Mouse (Mus musculus) heart, embryonic 12.5 days (tissue): ENCODE measurements around the gene Krtap29-1. TPM values are rescaled to one million over a fixed set of nuclear protein-coding genes. Genes with fewer than 3 reads are reported as not detected.

Source experiments
- ATAC-seq: fragments of 200-750 bp; cut with Nextera tagmentation; 2 replicates; pipeline ENCODE4 v1.8.0; 2017; ENCODE audit warnings: moderate TSS enrichment, moderate library complexity; ENCODE audit not compliant: insufficient number of reproducible peaks, low FRiP score
- H3K27ac ChIP-seq: fragments of 300-500 bp; sonication (generic); 2 replicates; pipeline ENCODE4 v1.5.1; 2016; ENCODE audit warnings: mild to moderate bottlenecking, moderate library complexity; ENCODE audit not compliant: poor library complexity, severe bottlenecking
- H3K27me3 ChIP-seq: fragments of 300-500 bp; sonication (generic); replicated peaks from 2 replicates; pipeline ENCODE4 v1.6.1; 2016; ENCODE audit warnings: mild to moderate bottlenecking, moderate library complexity
- H3K36me3 ChIP-seq: fragments of 300-500 bp; sonication (generic); 2 replicates; pipeline ENCODE4 v1.6.1; 2016; ENCODE audit warnings: mild to moderate bottlenecking, moderate library complexity
- H3K4me1 ChIP-seq: fragments of 300-500 bp; sonication (generic); replicated peaks from 2 replicates; pipeline ENCODE4 v1.6.1; 2016; ENCODE audit warnings: mild to moderate bottlenecking
- H3K4me2 ChIP-seq: fragments of 300-500 bp; sonication (generic); 2 replicates; pipeline ENCODE4 v1.6.1; 2016; ENCODE audit warnings: mild to moderate bottlenecking, moderate library complexity
- H3K4me3 ChIP-seq: fragments of 300-500 bp; sonication (generic); 2 replicates; pipeline ENCODE4 v1.5.1; 2016; ENCODE audit warnings: mild to moderate bottlenecking
- H3K9ac ChIP-seq: fragments of 300-500 bp; sonication (generic); 2 replicates; pipeline ENCODE4 v1.6.1; 2016; ENCODE audit warnings: mild to moderate bottlenecking, moderate library complexity
- H3K9me3 ChIP-seq: fragments of 300-500 bp; sonication (generic); replicated peaks from 2 replicates; pipeline ENCODE4 v1.6.1; 2016; ENCODE audit warnings: mild to moderate bottlenecking, moderate library complexity
- whole genome bisulfite sequencing: fragments of 180-500 bp; shearing (Covaris S2); methylation state at CpG from one replicate; pipeline ENCODE4 v1.1.7; 2016; 5-methylcytosine and 5-hydroxymethylcytosine counted together
- polyA plus RNA-seq: library from polyadenylated mRNA; unstranded; fragments of >200 nt; fragmentation: Nextera tagmentation; extraction: Ambion mirVana; gene quantifications from 2 replicates; pipeline ENCODE4 v1.2.1, GENCODE M21; 2016

Gene Krtap29-1
- polyA plus RNA-seq, result not detected in 2 replicates

GRCm38 (mm10) chr11:99978953-99979352 lies at the start of gene Krtap29-1:
Gene Krtap29-1 (minus strand): TSS chr11:99979053.
- Histone ChIP-seq H3K9me3 (no peaks in the 10 kb centered on the region), H3K27me3 (no peaks in the 10 kb centered on the region), H3K36me3 (no peaks in the 10 kb centered on the region), H3K4me3 (no peak within 1 kb of the TSS), H3K9ac (no peak within 1 kb of the TSS), H3K4me2 (no peak within 1 kb of the TSS), H3K4me1 (no peaks in the 10 kb centered on the region), H3K27ac (no peak within 1 kb of the TSS)
- WGBS, result 65% methylated on average over 5 of the region's 5 CpGs
- no peak for ATAC-seq

DNA sequence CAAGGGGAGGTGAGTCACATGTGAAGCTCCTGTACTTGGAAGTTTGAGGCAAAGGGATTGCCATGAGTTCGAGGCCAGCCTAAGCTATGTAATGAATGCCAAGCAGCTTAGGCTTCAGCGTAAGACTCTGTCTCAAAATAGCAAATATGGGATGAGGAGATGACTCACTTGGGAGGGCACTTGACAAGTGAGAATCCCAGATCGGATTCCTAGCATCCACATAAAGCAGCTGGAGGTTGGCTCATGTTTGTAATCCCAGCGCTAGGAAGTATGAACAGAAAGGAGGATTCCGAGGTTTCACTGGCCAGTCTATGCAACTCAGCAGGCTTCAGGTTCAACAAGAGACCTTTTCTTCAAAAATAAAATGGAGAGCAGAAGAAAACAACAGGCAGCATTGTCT lies 42.6 kb upstream of the Krtap29-1 start:
- Histone ChIP-seq H3K9ac (no peak overlapping the region), H3K4me2 (no peak overlapping the region), H3K27me3 (no peaks in the 10 kb centered on the region), H3K4me1 (no peaks in the 10 kb centered on the region), H3K36me3 (no peaks in the 10 kb centered on the region), H3K4me3 (no peak overlapping the region), H3K27ac (no peak overlapping the region), H3K9me3 (no peaks in the 10 kb centered on the region)
- no peak for ATAC-seq
- WGBS, result 47% methylated on average over 5 of the region's 5 CpGs

DNA sequence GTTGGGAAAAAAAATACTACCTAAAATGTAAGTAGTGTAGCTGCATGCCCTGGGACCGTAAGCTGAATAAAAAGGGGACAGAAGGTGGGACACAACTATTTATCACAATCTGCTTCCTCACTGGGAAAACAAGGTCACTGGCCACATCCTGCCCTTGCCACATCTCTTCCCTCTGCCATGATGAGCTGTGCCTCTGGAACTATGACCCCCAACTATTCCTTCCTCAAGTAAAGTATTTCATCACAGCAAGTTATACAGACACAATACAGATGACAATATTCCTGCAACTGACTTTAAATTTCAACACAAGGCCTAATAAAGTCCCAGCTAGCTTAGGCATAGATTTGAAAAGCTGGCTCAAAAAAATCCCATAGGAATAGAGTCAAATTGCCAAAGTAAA lies 40.6 kb upstream of the Krtap29-1 start:
- Histone ChIP-seq H3K36me3 (no peaks in the 10 kb centered on the region), H3K4me3 (no peak overlapping the region), H3K27ac (no peak overlapping the region), H3K4me2 (no peak overlapping the region), H3K9ac (no peak overlapping the region), H3K4me1 (no peaks in the 10 kb centered on the region), H3K9me3 (no peaks in the 10 kb centered on the region), H3K27me3 (no peaks in the 10 kb centered on the region)
- WGBS, result 69% methylated on average over 1 of the region's 1 CpGs
- no peak for ATAC-seq

DNA sequence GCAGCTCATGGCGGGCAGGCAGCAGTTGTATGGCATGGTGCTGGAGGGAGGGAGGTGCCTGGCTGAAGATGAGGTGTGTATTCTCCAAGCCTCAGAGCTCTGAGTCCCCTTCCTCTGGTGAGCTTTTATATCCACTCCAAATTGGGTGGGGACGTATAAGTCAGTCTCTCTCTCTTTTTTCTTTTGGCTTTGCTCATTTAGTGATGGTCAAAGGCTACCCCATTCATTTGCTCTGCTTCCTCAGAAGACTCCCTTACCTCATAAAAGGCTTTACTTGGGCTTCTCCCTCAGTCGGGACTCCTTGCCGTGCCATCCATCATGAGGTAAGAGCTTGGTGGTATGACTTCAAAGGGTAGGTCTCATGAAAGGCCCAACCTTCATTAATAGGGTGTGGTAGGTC lies 37.3 kb upstream of the Krtap29-1 start, which contains the start of gene Krt33a:
TSS of gene Krt33a (minus strand) at position 101 of the 400 bp plus-strand sequence.
- no peak within 1 kb of the TSS for H3K4me2 ChIP-seq
- no peaks in the 10 kb centered on the region for H3K9me3 ChIP-seq
- no peaks in the 10 kb centered on the region for H3K27me3 ChIP-seq
- no peak for ATAC-seq
- no peaks in the 10 kb centered on the region for H3K36me3 ChIP-seq
- H3K4me3 ChIP-seq, result no peak within 1 kb of the TSS
- no peak within 1 kb of the TSS for H3K9ac ChIP-seq
- H3K27ac ChIP-seq, result no peak within 1 kb of the TSS
- no peaks in the 10 kb centered on the region for H3K4me1 ChIP-seq
- 68% methylated on average over 4 of the region's 4 CpGs for WGBS

DNA sequence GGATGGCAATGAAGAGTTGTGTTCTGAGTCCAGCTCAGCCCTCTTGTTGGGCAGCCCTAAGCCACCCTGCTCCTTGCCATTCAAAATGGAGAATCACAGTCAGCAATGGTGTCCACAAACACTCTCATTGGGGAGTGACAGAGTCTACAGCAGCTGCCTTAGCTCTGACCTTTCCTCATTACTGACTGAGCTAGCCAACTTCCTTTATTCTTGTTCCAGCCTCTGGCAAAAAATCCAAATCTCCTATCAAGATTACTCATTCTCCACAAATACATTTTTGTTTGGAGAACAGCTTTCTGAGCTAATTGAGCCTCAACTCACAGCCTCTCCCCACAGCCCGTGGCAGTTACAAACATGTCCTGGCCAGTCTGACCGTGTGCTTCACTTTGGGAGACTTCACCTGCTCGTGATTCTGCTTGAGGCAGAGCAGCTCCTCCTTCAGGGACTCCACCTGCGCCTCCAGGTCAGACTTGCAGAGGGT lies 34.9 kb upstream of the Krtap29-1 start:
- no peak overlapping the region for H3K27ac ChIP-seq
- H3K9me3 ChIP-seq, result no peaks in the 10 kb centered on the region
- H3K36me3 ChIP-seq, result no peaks in the 10 kb centered on the region
- WGBS, result 64% methylated on average over 4 of the region's 4 CpGs
- no peaks in the 10 kb centered on the region for H3K4me1 ChIP-seq
- no peak for ATAC-seq
- no peaks in the 10 kb centered on the region for H3K27me3 ChIP-seq
- H3K9ac ChIP-seq, result no peak overlapping the region
- no peak overlapping the region for H3K4me2 ChIP-seq
- no peak overlapping the region for H3K4me3 ChIP-seq

DNA sequence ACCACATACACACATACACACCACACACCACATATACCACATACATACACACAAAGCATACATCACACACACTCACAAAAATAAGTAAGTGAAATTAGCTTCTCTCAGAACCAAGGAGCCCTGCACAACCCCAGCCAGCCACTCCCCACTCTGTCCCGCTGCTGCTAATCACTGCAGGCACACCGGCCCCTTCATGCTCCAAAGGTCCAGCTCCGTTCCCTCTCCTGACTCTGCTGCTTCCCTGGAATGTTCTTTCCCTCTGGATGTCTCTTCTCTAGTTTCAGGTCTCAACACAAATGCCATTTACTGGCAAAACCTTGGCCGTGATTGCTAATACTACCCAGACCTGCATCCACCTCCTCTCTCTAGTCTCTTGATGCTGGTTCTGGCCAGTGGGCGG lies 31.8 kb upstream of the Krtap29-1 start:
- Histone ChIP-seq H3K4me2 (no peak overlapping the region), H3K9me3 (no peaks in the 10 kb centered on the region), H3K4me3 (no peak overlapping the region), H3K9ac (no peak overlapping the region), H3K4me1 (no peaks in the 10 kb centered on the region), H3K27ac (no peak overlapping the region), H3K27me3 (no peaks in the 10 kb centered on the region), H3K36me3 (no peaks in the 10 kb centered on the region)
- ATAC-seq, result no peak
- WGBS, result 77% methylated on average over 5 of the region's 5 CpGs

DNA sequence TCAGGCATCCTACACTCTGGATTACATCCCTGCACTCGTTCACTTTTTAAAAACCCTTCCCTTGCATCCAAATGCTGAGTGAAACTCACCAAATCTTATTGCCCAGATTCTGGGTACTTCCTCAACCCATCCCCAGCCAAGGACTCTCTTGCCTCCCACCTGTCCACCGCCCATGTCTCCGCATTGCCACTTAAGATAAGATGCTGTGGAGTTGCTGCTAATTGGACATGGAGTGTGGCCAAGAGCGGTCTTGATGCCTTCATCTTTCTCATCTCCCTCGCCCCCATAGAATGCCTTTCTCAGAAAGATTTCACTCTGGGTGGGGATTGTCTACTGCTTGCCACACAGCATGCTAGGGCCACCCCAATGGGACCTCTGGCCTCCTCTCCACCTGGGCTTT lies 29.5 kb upstream of the Krtap29-1 start:
- 74% methylated on average over 5 of the region's 5 CpGs for WGBS
- Histone ChIP-seq H3K9ac (no peak overlapping the region), H3K9me3 (no peaks in the 10 kb centered on the region), H3K4me1 (no peaks in the 10 kb centered on the region), H3K4me3 (no peak overlapping the region), H3K4me2 (no peak overlapping the region), H3K36me3 (no peaks in the 10 kb centered on the region), H3K27ac (no peak overlapping the region), H3K27me3 (no peaks in the 10 kb centered on the region)
- no peak for ATAC-seq

GRCm38 (mm10) chr11:100006624-100007023 lies 27.8 kb upstream of the Krtap29-1 start:
- ATAC-seq, result no peak
- Histone ChIP-seq H3K27ac (no peak overlapping the region), H3K9ac (no peak overlapping the region), H3K4me3 (no peak overlapping the region), H3K27me3 (no peaks in the 10 kb centered on the region), H3K4me1 (no peaks in the 10 kb centered on the region), H3K9me3 (peaks cover 5% of the 10 kb centered on the region), H3K4me2 (no peak overlapping the region), H3K36me3 (no peaks in the 10 kb centered on the region)
- 44% methylated on average over 3 of the region's 3 CpGs for WGBS

DNA sequence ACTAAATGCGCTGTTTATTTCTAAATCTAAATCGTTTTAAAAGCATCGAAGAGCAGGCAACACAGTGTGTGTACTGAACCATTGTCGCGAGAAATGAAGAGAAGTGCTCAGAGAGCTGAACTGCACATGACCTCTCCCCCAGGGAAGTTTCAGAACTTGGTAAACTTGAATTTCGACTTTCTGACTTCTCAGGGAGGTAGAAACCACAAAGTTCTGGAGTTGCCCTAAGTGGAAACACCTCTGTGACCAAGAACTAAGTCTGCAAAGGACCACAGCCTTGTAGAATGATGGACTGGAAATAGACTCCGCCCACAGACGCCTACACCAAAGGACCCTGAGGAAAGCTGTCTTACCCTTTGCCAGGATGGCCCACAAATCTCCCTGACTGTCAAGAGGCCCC lies 27.1 kb upstream of the Krtap29-1 start:
- H3K4me3 ChIP-seq, result no peak overlapping the region
- no peak overlapping the region for H3K9ac ChIP-seq
- H3K27me3 ChIP-seq, result no peaks in the 10 kb centered on the region
- H3K36me3 ChIP-seq, result no peaks in the 10 kb centered on the region
- H3K4me2 ChIP-seq, result no peak overlapping the region
- WGBS, result 77% methylated on average over 8 of the region's 8 CpGs
- H3K27ac ChIP-seq, result no peak overlapping the region
- no peak for ATAC-seq
- no peaks in the 10 kb centered on the region for H3K4me1 ChIP-seq
- H3K9me3 ChIP-seq, result peaks cover 7% of the 10 kb centered on the region

- peaks cover 7% of the 10 kb centered on the region for H3K9me3 ChIP-seq
- H3K9ac ChIP-seq, result no peak overlapping the region
- no peaks in the 10 kb centered on the region for H3K4me1 ChIP-seq
- no peak overlapping the region for H3K4me3 ChIP-seq
- no peak overlapping the region for H3K27ac ChIP-seq
- H3K4me2 ChIP-seq, result no peak overlapping the region
- no peaks in the 10 kb centered on the region for H3K27me3 ChIP-seq
- ATAC-seq, result no peak
- H3K36me3 ChIP-seq, result no peaks in the 10 kb centered on the region
- WGBS, result 23% methylated on average over 6 of the region's 6 CpGs
Observed at GRCm38 (mm10) chr11:100004846-100005245, 26.0 kb upstream of the Krtap29-1 start.

DNA sequence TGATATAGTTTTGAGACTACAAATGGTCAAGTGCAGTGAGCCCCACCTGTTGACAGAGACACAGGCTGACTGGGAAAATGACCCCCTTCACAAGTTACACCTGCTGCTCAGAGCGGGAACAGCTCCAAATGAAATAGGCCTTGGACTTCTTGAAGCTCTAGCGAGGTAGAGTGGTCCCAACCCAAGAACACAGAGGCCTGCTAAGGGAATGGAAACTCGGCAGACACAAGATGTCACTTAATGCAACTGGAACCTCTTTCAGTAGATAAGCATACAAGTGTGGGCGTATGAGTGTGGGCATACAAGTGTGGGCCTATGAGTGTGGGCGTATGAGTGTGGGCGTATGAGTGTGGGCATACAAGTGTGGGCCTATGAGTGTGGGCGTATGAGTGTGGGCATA lies 20.2 kb upstream of the Krtap29-1 start:
- no peak for ATAC-seq
- WGBS, result 83% methylated on average over 7 of the region's 7 CpGs
- no peaks in the 10 kb centered on the region for H3K36me3 ChIP-seq
- H3K4me1 ChIP-seq, result no peaks in the 10 kb centered on the region
- H3K27me3 ChIP-seq, result peaks cover 17% of the 10 kb centered on the region
- no peak overlapping the region for H3K27ac ChIP-seq
- H3K4me2 ChIP-seq, result no peak overlapping the region
- H3K9me3 ChIP-seq, result peaks cover 7% of the 10 kb centered on the region
- H3K4me3 ChIP-seq, result no peak overlapping the region
- no peak overlapping the region for H3K9ac ChIP-seq

GRCm38 (mm10) chr11:99994384-99994661 lies 15.5 kb upstream of the Krtap29-1 start:
- Histone ChIP-seq H3K9ac (no peak overlapping the region), H3K9me3 (no peaks in the 10 kb centered on the region), H3K27me3 (peaks cover 36% of the 10 kb centered on the region), H3K4me2 (no peak overlapping the region), H3K4me3 (no peak overlapping the region), H3K27ac (no peak overlapping the region), H3K36me3 (no peaks in the 10 kb centered on the region), H3K4me1 (0 out of 2 replicates have a peak, but pooled peaks cover 3% of the 10 kb centered on the region)
- ATAC-seq, result no peak
- WGBS, result 63% methylated on average over 4 of the region's 4 CpGs
